Mouse (Mus musculus): ENCODE measurements around the gene Dap3. TPM values are rescaled to one million over a fixed set of nuclear protein-coding genes. Genes with fewer than 3 reads are reported as not detected.

Gene Dap3
- polyA plus RNA-seq, 1 experiment from 2014 or later = 167 TPM

GRCm38 (mm10) chr3:88951327-88951800 is 383 bp upstream of the Dap3 start:
- Histone ChIP-seq H3K27ac (ENCODE audit: low read depth, low read length) (peak overlapping the region; percentile 99), H3K36me3 (ENCODE audit: control insufficient read depth, insufficient read depth, low read length) (no peaks in the 10 kb centered on the region)
- no peak for ATAC-seq (ENCODE audit: low FRiP score)

GRCm38 (mm10) chr3:88949786-88950575 is 1.0 kb downstream of the Dap3 start:
- ATAC-seq (ENCODE audit: low FRiP score) (peak; percentile 92), DNase-seq (ENCODE audit: low spot score) (peak; percentile 92)
- H3K9me3 ChIP-seq (ENCODE audit: control insufficient read depth, low read length) = no peaks in the 10 kb centered on the region
- WGBS = under 1% methylated on average over 45 of the region's 92 CpGs
- peak overlapping the region; percentile 93 for H3K4me3 ChIP-seq (ENCODE audit: low read depth, low read length)
- H3K27me3 ChIP-seq (ENCODE audit: control insufficient read depth, insufficient read depth, low read length) = no peaks in the 10 kb centered on the region
- peak overlapping the region; percentile 99 for H3K27ac ChIP-seq (ENCODE audit: low read depth, low read length)
- peak overlapping the region; percentile 43 for H3K4me2 ChIP-seq (replicated peaks; ENCODE audit: low read depth, low read length)
- H3K4me1 ChIP-seq (replicated peaks; ENCODE audit: control insufficient read depth, insufficient read depth, low read length) = 0 out of 2 replicates have a peak, but pooled peaks cover 2% of the 10 kb centered on the region
- peak overlapping the region; percentile 97 for H3K9ac ChIP-seq (ENCODE audit: low read depth, low read length)
- no peaks in the 10 kb centered on the region for H3K36me3 ChIP-seq (ENCODE audit: control insufficient read depth, insufficient read depth, low read length)

More at GRCm38 (mm10) chr3:88951327-88951800, 383 bp upstream of the Dap3 start:
- DNase-seq (ENCODE audit: low spot score) = peak; percentile 8
- H3K9ac ChIP-seq (ENCODE audit: low read depth, low read length) = peak overlapping the region; percentile 97
- H3K9me3 ChIP-seq (ENCODE audit: control insufficient read depth, low read length) = no peaks in the 10 kb centered on the region
- WGBS = 2% methylated on average over 5 of the region's 5 CpGs
- H3K4me1 ChIP-seq (replicated peaks; ENCODE audit: control insufficient read depth, insufficient read depth, low read length) = 0 out of 2 replicates have a peak, but pooled peaks cover 2% of the 10 kb centered on the region
- H3K4me3 ChIP-seq (ENCODE audit: low read depth, low read length) = peak overlapping the region; percentile 93
- H3K4me2 ChIP-seq (replicated peaks; ENCODE audit: low read depth, low read length) = peak overlapping the region; percentile 43
- H3K27me3 ChIP-seq (ENCODE audit: control insufficient read depth, insufficient read depth, low read length) = no peaks in the 10 kb centered on the region

GRCm38 (mm10) chr3:88944109-88944508 is 6.9 kb downstream of the Dap3 start:
- DNase-seq (ENCODE audit: low spot score) (no peak), ATAC-seq (ENCODE audit: low FRiP score) (no peak)
- no peak overlapping the region for H3K27ac ChIP-seq (ENCODE audit: low read depth, low read length)
- no peak overlapping the region for H3K4me2 ChIP-seq (replicated peaks; ENCODE audit: low read depth, low read length)
- no peak overlapping the region for H3K4me3 ChIP-seq (ENCODE audit: low read depth, low read length)
- 0 out of 2 replicates have a peak, but pooled peaks cover 4% of the 10 kb centered on the region for H3K36me3 ChIP-seq (ENCODE audit: control insufficient read depth, insufficient read depth, low read length)
- H3K4me1 ChIP-seq (replicated peaks; ENCODE audit: control insufficient read depth, insufficient read depth, low read length) = 0 out of 2 replicates have a peak, but pooled peaks cover 2% of the 10 kb centered on the region
- H3K9me3 ChIP-seq (ENCODE audit: control insufficient read depth, low read length) = no peaks in the 10 kb centered on the region
- WGBS = 92% methylated on average over 4 of the region's 4 CpGs
- H3K27me3 ChIP-seq (ENCODE audit: control insufficient read depth, insufficient read depth, low read length) = no peaks in the 10 kb centered on the region
- no peak overlapping the region for H3K9ac ChIP-seq (ENCODE audit: low read depth, low read length)

GRCm38 (mm10) chr3:88942316-88942880 is 8.6 kb downstream of the Dap3 start:
- Histone ChIP-seq H3K27ac (ENCODE audit: low read depth, low read length) (no peak overlapping the region), H3K36me3 (ENCODE audit: control insufficient read depth, insufficient read depth, low read length) (0 out of 2 replicates have a peak, but pooled peaks cover 4% of the 10 kb centered on the region), H3K9ac (ENCODE audit: low read depth, low read length) (no peak overlapping the region), H3K4me2 (replicated peaks; ENCODE audit: low read depth, low read length) (no peak overlapping the region), H3K9me3 (ENCODE audit: control insufficient read depth, low read length) (no peaks in the 10 kb centered on the region), H3K27me3 (ENCODE audit: control insufficient read depth, insufficient read depth, low read length) (no peaks in the 10 kb centered on the region), H3K4me3 (ENCODE audit: low read depth, low read length) (no peak overlapping the region), H3K4me1 (replicated peaks; ENCODE audit: control insufficient read depth, insufficient read depth, low read length) (no peaks in the 10 kb centered on the region)
- no peak for DNase-seq (ENCODE audit: low spot score)
- ATAC-seq (ENCODE audit: low FRiP score) = no peak
- WGBS = 95% methylated on average over 10 of the region's 10 CpGs

- no peak overlapping the region for H3K4me3 ChIP-seq (ENCODE audit: low read depth, low read length)
- H3K27me3 ChIP-seq (ENCODE audit: control insufficient read depth, insufficient read depth, low read length) = no peaks in the 10 kb centered on the region
- H3K4me2 ChIP-seq (replicated peaks; ENCODE audit: low read depth, low read length) = no peak overlapping the region
- 0 out of 2 replicates have a peak, but pooled peaks cover 4% of the 10 kb centered on the region for H3K36me3 ChIP-seq (ENCODE audit: control insufficient read depth, insufficient read depth, low read length)
- H3K9ac ChIP-seq (ENCODE audit: low read depth, low read length) = no peak overlapping the region
- DNase-seq (ENCODE audit: low spot score) (peak; percentile 78), ATAC-seq (ENCODE audit: low FRiP score) (no peak)
- no peaks in the 10 kb centered on the region for H3K4me1 ChIP-seq (replicated peaks; ENCODE audit: control insufficient read depth, insufficient read depth, low read length)
- no peak overlapping the region for H3K27ac ChIP-seq (ENCODE audit: low read depth, low read length)
- H3K9me3 ChIP-seq (ENCODE audit: control insufficient read depth, low read length) = no peaks in the 10 kb centered on the region
- WGBS = 75% methylated on average over 3 of the region's 3 CpGs
Measured at GRCm38 (mm10) chr3:88939749-88940148, 11.2 kb downstream of the Dap3 start.

GRCm38 (mm10) chr3:88939071-88939470 is 11.9 kb downstream of the Dap3 start:
- DNase-seq (ENCODE audit: low spot score) (peak; percentile 12), ATAC-seq (ENCODE audit: low FRiP score) (no peak)
- Histone ChIP-seq H3K9ac (ENCODE audit: low read depth, low read length) (no peak overlapping the region), H3K27ac (ENCODE audit: low read depth, low read length) (no peak overlapping the region), H3K4me3 (ENCODE audit: low read depth, low read length) (no peak overlapping the region), H3K36me3 (ENCODE audit: control insufficient read depth, insufficient read depth, low read length) (0 out of 2 replicates have a peak, but pooled peaks cover 4% of the 10 kb centered on the region), H3K4me1 (replicated peaks; ENCODE audit: control insufficient read depth, insufficient read depth, low read length) (no peaks in the 10 kb centered on the region), H3K4me2 (replicated peaks; ENCODE audit: low read depth, low read length) (no peak overlapping the region), H3K9me3 (ENCODE audit: control insufficient read depth, low read length) (no peaks in the 10 kb centered on the region), H3K27me3 (ENCODE audit: control insufficient read depth, insufficient read depth, low read length) (no peaks in the 10 kb centered on the region)
- 97% methylated on average over 10 of the region's 10 CpGs for WGBS

GRCm38 (mm10) chr3:88929501-88929900 is 21.5 kb downstream of the Dap3 start:
- Histone ChIP-seq H3K4me3 (ENCODE audit: low read depth, low read length) (no peak overlapping the region), H3K4me1 (replicated peaks; ENCODE audit: control insufficient read depth, insufficient read depth, low read length) (no peaks in the 10 kb centered on the region), H3K4me2 (replicated peaks; ENCODE audit: low read depth, low read length) (no peak overlapping the region), H3K27ac (ENCODE audit: low read depth, low read length) (no peak overlapping the region), H3K27me3 (ENCODE audit: control insufficient read depth, insufficient read depth, low read length) (no peaks in the 10 kb centered on the region), H3K36me3 (ENCODE audit: control insufficient read depth, insufficient read depth, low read length) (peaks cover 9% of the 10 kb centered on the region; the same call in 1 of the 2 replicates), H3K9me3 (ENCODE audit: control insufficient read depth, low read length) (no peaks in the 10 kb centered on the region), H3K9ac (ENCODE audit: low read depth, low read length) (no peak overlapping the region)
- 93% methylated on average over 3 of the region's 3 CpGs for WGBS
- ATAC-seq (ENCODE audit: low FRiP score) (no peak), DNase-seq (ENCODE audit: low spot score) (no peak)

GRCm38 (mm10) chr3:88925651-88926050 is 25.3 kb downstream of the Dap3 start:
- no peak overlapping the region for H3K4me3 ChIP-seq (ENCODE audit: low read depth, low read length)
- DNase-seq (ENCODE audit: low spot score) (no peak), ATAC-seq (ENCODE audit: low FRiP score) (no peak)
- H3K9me3 ChIP-seq (ENCODE audit: control insufficient read depth, low read length) = no peaks in the 10 kb centered on the region
- no peak overlapping the region for H3K4me2 ChIP-seq (replicated peaks; ENCODE audit: low read depth, low read length)
- 88% methylated on average over 2 of the region's 2 CpGs for WGBS
- no peaks in the 10 kb centered on the region for H3K4me1 ChIP-seq (replicated peaks; ENCODE audit: control insufficient read depth, insufficient read depth, low read length)
- no peak overlapping the region for H3K27ac ChIP-seq (ENCODE audit: low read depth, low read length)
- no peak overlapping the region for H3K9ac ChIP-seq (ENCODE audit: low read depth, low read length)
- no peaks in the 10 kb centered on the region for H3K27me3 ChIP-seq (ENCODE audit: control insufficient read depth, insufficient read depth, low read length)
- peaks cover 17% of the 10 kb centered on the region for H3K36me3 ChIP-seq (ENCODE audit: control insufficient read depth, insufficient read depth, low read length)

Data from hindbrain, embryonic 11.5 days (tissue).